Mouse (Mus musculus) hindbrain, embryonic 10.5 days (tissue): Measurements from ENCODE around the gene Boll. TPM values are rescaled to one million over a fixed set of nuclear protein-coding genes. Genes with fewer than 3 reads are reported as not detected.
A peak's percentile ranks its signal among the peaks of the same experiment; 100 is the strongest.

ENCODE experiments used
- DNase-seq: peaks from one replicate; pipeline ENCODE4 v3.0.0-alpha.2; 2017; ENCODE audit warnings: low spot score
- H3K27ac ChIP-seq: fragments of 300-500 bp; sonication (generic); 2 replicates; pipeline ENCODE4 v1.5.1; 2016; ENCODE audit warnings: mild to moderate bottlenecking, moderate library complexity
- H3K27me3 ChIP-seq: fragments of 300-500 bp; sonication (generic); 2 replicates; pipeline ENCODE4 v1.6.1; 2016; ENCODE audit warnings: mild to moderate bottlenecking; ENCODE audit not compliant: poor library complexity, insufficient read depth, severe bottlenecking
- H3K36me3 ChIP-seq: fragments of 300-500 bp; sonication (generic); 2 replicates; pipeline ENCODE4 v1.6.1; 2016; ENCODE audit warnings: mild to moderate bottlenecking, moderate library complexity
- H3K4me1 ChIP-seq: fragments of 300-500 bp; sonication (generic); replicated peaks from 2 replicates; pipeline ENCODE4 v1.6.1; 2016; ENCODE audit warnings: mild to moderate bottlenecking
- H3K4me3 ChIP-seq: fragments of 300-500 bp; sonication (generic); 2 replicates; pipeline ENCODE4 v1.5.1; 2016; ENCODE audit warnings: mild to moderate bottlenecking, moderate library complexity
- H3K9me3 ChIP-seq: fragments of 300-500 bp; sonication (generic); 2 replicates; pipeline ENCODE4 v1.6.1; 2016; ENCODE audit warnings: mild to moderate bottlenecking, moderate library complexity
- WGBS: fragments of 180-500 bp; shearing (Covaris S2); methylation state at CpG from one replicate; pipeline ENCODE4 v1.1.7; 2016; 5-methylcytosine and 5-hydroxymethylcytosine counted together
- polyA plus RNA-seq: library from polyadenylated mRNA; unstranded; fragments of >200 nt; fragmentation: Nextera tagmentation; extraction: Ambion mirVana; gene quantifications from 2 replicates; pipeline ENCODE4 v1.2.1, GENCODE M21; 2016

The Boll gene
- polyA plus RNA-seq, 1 experiment from 2014 or later, result 0.17 TPM

DNA sequence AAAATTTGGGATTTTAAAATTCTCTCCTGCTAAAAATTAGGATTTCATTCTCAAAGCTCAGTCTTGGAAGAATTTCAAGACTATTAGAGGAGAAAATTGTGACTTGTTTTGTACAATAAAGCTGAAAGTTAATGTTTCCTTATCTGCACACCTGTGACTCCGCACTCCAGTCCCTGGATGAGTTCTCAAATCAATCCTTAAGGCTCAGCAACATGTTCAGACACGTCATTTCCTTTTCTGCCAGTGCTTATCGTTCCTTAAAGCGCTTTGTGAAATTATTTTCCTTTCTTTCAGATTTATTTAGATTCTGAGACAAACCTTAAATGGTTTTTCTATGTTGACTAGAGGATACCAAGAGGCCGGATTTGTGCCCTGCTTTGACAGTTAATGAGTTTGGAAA lies 126.8 kb downstream of the Boll start:
- Histone ChIP-seq H3K9me3 (no peaks in the 10 kb centered on the region), H3K27ac (peak overlapping the region; percentile 86), H3K4me3 (peak overlapping the region; percentile 73), H3K27me3 (no peaks in the 10 kb centered on the region), H3K36me3 (no peaks in the 10 kb centered on the region; the same call in 1 of the 2 replicates), H3K4me1 (peaks cover 36% of the 10 kb centered on the region)
- DNase-seq, result no peak
- 42% methylated on average over 5 of the region's 5 CpGs for WGBS

DNA sequence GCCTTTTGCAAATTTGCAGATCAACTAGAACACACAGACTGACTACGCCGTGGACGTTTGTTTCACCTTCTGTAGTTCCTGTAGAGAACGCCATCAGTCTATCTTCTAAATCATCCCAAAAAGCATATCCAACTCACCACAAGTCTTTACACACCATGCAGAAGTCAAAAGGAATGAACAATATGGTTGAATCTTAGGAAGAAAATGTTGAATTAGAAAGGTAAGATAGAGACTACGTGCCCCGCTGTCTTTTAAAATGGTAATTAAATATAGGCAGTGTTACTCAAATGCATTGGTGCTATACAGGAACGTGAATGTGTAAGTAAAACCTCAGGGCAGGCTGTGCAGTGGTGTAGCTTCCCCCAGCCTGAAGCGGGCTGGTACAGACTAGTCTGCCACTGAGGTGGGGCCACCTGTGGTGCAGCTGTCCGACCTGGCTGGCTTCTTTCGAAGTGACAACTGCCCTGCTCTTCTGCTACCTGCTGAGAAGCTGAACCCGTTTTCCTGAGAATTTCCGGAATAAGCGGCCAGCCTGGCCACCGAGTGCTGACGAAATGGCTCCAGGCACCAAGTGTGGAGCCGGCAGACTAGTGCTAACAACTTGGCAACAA lies 128.3 kb downstream of the Boll start:
- WGBS, result 51% methylated on average over 16 of the region's 16 CpGs
- H3K9me3 ChIP-seq, result no peaks in the 10 kb centered on the region
- H3K27ac ChIP-seq, result no peak overlapping the region
- H3K36me3 ChIP-seq, result no peaks in the 10 kb centered on the region
- peaks cover 24% of the 10 kb centered on the region for H3K4me1 ChIP-seq
- H3K27me3 ChIP-seq, result no peaks in the 10 kb centered on the region
- no peak for DNase-seq
- H3K4me3 ChIP-seq, result no peak overlapping the region

DNA sequence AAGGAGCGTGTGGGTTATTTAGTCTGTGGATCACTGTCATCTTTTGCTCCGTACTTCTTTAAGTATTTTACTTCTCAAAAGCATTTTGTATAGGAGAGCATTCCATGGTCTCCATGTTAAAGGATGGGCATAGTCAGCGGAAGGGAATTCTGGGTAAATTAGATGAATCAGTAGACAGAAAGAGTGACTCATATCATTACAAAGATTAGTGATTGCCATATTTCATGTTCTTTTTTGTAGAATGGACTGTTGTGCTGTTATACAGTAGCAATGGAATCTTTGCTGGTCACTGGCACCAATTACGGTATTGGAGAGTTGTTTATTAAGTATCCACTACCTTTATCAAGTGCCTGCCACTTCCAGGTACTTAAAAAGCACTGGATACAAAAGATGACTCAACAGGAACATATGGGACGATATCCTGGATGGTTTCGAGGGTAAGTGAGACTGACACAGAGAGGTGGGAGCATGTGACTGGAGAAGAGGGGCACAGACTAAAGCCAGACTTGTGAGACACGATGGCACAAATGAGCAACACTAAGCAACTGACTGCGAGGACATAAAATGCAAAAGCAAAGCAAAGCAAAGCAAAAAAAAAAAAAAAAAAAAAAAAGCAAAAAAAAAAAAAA lies 134.9 kb downstream of the Boll start:
- Histone ChIP-seq H3K27ac (no peak overlapping the region), H3K4me3 (no peak overlapping the region), H3K36me3 (no peaks in the 10 kb centered on the region), H3K27me3 (0 out of 2 replicates have a peak, but pooled peaks cover 6% of the 10 kb centered on the region), H3K4me1 (peaks cover 31% of the 10 kb centered on the region), H3K9me3 (no peaks in the 10 kb centered on the region)
- 89% methylated on average over 8 of the region's 8 CpGs for WGBS
- no peak for DNase-seq

DNA sequence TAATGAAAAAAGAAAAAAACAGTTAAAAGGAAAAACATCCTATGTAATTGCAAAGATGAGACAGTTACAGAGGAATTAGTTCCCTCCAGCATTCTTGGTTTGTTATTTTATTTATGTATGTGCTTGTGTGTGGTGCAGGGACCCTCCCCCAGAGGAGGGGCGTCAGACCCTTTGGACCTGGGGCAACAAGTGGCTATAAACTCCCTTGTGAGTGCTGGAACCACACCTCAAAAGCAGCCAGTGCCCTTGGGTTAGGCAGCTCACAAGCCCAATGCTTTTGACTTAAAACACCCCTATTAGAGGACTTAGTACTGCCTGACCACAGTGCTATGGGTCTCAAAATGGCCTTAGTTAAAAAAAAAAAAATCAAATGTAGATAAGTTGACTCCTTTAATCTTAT lies 135.9 kb downstream of the Boll start:
- H3K36me3 ChIP-seq, result no peaks in the 10 kb centered on the region
- H3K27ac ChIP-seq, result no peak overlapping the region
- 26% methylated on average over 1 of the region's 1 CpGs for whole genome bisulfite sequencing
- DNase-seq, result no peak
- H3K4me3 ChIP-seq, result no peak overlapping the region
- peaks cover 31% of the 10 kb centered on the region for H3K4me1 ChIP-seq
- 0 out of 2 replicates have a peak, but pooled peaks cover 6% of the 10 kb centered on the region for H3K27me3 ChIP-seq
- H3K9me3 ChIP-seq, result no peaks in the 10 kb centered on the region

DNA sequence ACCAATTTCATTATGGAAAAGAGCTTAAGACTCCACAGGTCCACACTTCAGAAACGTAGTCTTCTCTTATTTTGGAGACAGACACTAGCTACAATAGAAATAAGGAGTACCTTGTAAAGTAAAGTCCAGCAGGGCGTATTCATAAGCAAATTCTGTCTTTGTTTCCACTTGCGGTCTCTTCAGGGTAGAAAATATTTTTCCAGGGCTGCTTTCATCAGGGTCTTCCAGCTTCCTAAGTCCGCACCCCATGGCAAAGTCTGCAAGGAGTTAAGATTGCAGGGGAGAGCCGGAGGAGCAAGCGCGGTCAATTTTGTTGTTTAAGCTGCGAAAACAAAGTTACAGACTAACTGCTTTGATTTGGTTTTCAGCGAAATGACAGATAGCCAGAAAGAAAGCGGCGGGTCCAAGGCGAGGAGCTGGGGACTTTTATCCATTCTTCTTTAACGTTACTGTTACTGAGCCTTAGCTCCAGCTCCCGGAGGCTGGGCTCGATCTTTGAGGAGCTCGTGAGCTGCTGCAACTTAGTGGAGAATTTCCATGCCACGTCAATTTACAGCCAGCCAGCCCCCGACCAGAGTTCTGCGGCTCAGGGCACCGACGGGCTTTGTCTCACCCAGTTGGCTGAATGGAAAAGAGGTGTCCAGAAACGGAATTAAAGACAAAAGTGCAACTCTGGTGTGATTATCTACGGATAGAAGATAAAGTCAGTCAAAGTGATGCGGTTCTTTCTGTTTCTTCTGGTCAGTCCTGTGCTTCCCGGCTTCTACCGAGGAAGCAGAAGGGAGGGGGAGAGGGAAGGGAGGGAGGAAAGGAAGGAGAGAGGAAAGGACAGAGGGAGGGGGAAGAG lies 137.0 kb downstream of the Boll start, which contains the start of gene Rftn2:
Gene Rftn2 (minus strand): TSS at position 772 of the 847 bp plus-strand sequence.
- no peaks in the 10 kb centered on the region for H3K36me3 ChIP-seq
- no peaks in the 10 kb centered on the region for H3K9me3 ChIP-seq
- H3K4me3 ChIP-seq, result peak within 1 kb of the TSS; percentile 57
- peaks cover 31% of the 10 kb centered on the region for H3K4me1 ChIP-seq
- 1% methylated on average over 26 of the region's 26 CpGs for WGBS
- peak within 1 kb of the TSS; percentile 85 for H3K27ac ChIP-seq
- peak; percentile 67 for DNase-seq
- H3K27me3 ChIP-seq, result 0 out of 2 replicates have a peak, but pooled peaks cover 6% of the 10 kb centered on the region

DNA sequence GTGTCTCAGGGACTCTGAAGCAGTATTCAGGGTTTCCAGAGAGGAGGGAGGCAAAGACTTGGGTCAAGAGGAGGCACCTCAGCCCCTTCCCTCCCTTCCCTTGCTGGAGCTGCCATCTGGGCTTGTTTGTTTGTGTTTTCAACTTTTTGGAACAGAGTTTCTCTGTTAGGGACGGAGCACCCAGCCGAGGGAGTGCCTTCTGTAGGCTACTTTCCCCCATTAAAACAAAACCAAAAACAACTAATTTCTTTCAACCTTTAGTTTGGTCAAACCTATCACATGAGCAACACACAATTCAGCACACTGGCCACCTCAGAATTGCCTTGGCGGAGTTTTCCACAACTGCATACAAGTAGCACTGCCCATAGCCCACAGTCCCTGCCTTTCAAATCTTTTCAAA lies 137.9 kb downstream of the Boll start:
- Histone ChIP-seq H3K27ac (peak overlapping the region; percentile 67), H3K4me3 (peak overlapping the region; percentile 57), H3K4me1 (peaks cover 31% of the 10 kb centered on the region), H3K27me3 (0 out of 2 replicates have a peak, but pooled peaks cover 6% of the 10 kb centered on the region), H3K9me3 (no peaks in the 10 kb centered on the region), H3K36me3 (no peaks in the 10 kb centered on the region)
- WGBS, result 30% methylated on average over 3 of the region's 3 CpGs
- DNase-seq, result peak; percentile 30

DNA sequence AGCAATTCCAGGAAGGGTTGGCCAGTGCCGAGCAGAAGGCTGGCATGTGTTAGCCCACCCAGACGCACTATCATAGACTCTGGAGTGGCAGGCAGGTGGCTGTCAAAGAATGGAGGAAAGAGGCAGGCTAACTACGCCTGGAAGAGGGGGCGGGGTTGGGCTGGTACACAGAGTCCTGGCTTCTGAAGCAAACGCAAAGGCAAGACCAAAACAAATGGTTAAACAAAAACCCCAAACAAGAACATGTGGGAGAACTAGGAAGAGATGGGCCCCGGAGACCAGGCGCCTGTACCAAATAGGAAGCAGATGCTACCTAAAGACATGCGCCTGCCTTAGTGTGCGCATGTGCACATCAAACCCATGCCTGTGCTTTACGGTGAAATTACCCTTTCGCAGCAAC lies 139.2 kb downstream of the Boll start:
- DNase-seq, result no peak
- H3K4me3 ChIP-seq, result peak overlapping the region; percentile 57; the same call in 1 of the 2 replicates
- H3K27ac ChIP-seq, result no peak overlapping the region

DNA sequence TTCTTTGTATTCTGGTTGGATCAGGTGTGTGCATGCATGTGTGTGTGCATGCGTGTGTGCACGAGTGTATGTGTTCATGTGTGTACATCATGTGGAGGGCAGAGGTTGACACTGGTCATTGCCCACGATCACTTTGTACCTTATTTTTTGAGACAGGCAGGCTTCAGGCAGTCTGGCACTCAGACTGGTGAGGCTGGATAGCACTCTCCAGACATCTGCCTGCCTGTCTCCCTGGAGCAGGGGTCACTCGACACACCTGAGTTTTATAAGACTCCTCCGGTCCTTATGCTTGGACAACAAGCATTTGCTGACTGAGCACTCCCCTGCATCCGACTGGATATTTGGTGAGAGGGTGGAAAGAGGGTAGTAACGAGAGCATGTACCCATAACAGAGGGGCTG lies 140.2 kb downstream of the Boll start:
- H3K27ac ChIP-seq, result no peak overlapping the region
- 0 out of 2 replicates have a peak, but pooled peaks cover 6% of the 10 kb centered on the region for H3K27me3 ChIP-seq
- no peak for DNase-seq
- 88% methylated on average over 7 of the region's 7 CpGs for WGBS
- no peak overlapping the region for H3K4me3 ChIP-seq
- H3K36me3 ChIP-seq, result no peaks in the 10 kb centered on the region
- H3K9me3 ChIP-seq, result no peaks in the 10 kb centered on the region
- peaks cover 31% of the 10 kb centered on the region for H3K4me1 ChIP-seq

More for the DNA sequence above, 139.2 kb downstream of the Boll start:
- H3K27me3 ChIP-seq, result 0 out of 2 replicates have a peak, but pooled peaks cover 6% of the 10 kb centered on the region
- WGBS, result 58% methylated on average over 11 of the region's 11 CpGs
- no peaks in the 10 kb centered on the region for H3K36me3 ChIP-seq
- no peaks in the 10 kb centered on the region for H3K9me3 ChIP-seq
- peaks cover 31% of the 10 kb centered on the region for H3K4me1 ChIP-seq

DNA sequence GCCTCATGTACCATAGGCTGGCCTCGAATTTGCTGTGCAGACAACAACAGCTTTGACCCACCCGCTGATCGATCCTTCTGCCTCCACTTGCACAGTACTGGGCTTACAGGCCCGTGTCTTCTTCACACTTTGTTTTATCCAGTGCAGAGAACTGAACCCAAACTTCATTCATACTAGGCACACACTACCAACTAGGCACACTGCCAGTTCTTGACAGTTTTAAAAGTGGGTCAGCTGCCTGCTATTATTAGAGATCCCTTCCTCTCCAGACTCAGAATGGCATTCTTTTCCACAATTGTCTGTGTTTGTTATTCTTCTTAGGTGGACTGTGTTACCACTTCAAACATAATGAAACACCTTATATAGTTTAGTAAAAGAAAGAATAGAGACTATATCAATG lies 141.9 kb downstream of the Boll start:
- peaks cover 22% of the 10 kb centered on the region for H3K4me1 ChIP-seq
- WGBS, result 82% methylated on average over 4 of the region's 4 CpGs
- 0 out of 2 replicates have a peak, but pooled peaks cover 4% of the 10 kb centered on the region for H3K27me3 ChIP-seq
- H3K27ac ChIP-seq, result no peak overlapping the region
- no peaks in the 10 kb centered on the region for H3K9me3 ChIP-seq
- H3K4me3 ChIP-seq, result no peak overlapping the region
- no peak for DNase-seq
- no peaks in the 10 kb centered on the region for H3K36me3 ChIP-seq

DNA sequence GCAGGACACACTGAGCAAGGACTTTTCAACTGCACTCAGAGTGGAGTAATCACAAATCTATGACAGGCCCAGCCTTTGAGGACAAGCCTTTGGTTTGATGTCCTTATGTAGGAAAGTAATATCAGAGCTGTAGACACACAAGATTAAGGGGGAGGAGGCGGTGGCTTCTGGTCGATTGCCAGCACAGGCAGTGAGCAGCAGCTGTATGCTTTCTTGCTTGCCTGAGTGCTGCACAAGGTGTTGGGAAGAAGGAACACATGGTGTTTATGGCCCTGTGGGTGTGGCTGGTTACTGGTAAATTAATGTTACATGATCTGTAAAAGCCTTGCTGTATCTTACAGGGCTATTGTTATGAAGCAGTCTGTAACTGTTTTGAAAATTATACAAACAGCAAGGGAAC lies 146.1 kb downstream of the Boll start:
- H3K4me1 ChIP-seq, result no peaks in the 10 kb centered on the region
- no peak for DNase-seq
- no peak overlapping the region for H3K4me3 ChIP-seq
- H3K36me3 ChIP-seq, result no peaks in the 10 kb centered on the region
- 88% methylated on average over 2 of the region's 2 CpGs for WGBS
- no peaks in the 10 kb centered on the region for H3K27me3 ChIP-seq
- H3K27ac ChIP-seq, result no peak overlapping the region
- no peaks in the 10 kb centered on the region for H3K9me3 ChIP-seq

DNA sequence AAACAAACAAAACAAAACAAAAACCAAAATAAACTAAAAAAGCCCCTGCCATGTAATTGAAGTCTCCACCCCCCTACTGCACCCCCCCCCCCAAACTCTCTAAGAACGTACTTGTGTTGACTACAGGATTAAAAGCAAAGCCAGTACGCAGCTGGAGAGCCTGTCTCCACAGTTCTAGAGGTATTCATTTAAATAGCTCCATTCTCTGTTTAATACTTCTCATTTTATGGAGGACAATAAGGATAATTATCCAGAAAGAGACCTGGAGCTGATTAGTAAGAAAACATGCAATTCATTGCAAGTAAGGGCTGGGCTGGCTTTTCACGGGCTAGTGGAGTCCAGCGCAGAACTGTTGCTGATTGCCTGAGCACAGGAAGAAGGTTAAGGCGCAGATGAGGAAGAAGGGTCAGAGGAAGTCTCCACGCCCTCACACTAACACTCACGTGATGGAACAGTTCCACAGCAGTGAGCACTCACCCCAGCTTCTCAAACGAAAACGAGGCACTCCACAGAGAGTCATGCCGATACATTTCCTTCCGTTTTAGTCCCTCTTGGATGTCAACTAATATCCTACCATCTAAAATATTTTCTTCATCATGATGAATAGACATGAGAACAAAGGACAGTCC lies 148.0 kb downstream of the Boll start:
- peaks cover 4% of the 10 kb centered on the region; the same call in 1 of the 2 replicates for H3K27me3 ChIP-seq
- H3K27ac ChIP-seq, result no peak overlapping the region
- DNase-seq, result no peak
- WGBS, result 76% methylated on average over 11 of the region's 11 CpGs
- peaks cover 11% of the 10 kb centered on the region; the same call in 1 of the 2 replicates for H3K4me1 ChIP-seq
- H3K9me3 ChIP-seq, result no peaks in the 10 kb centered on the region
- no peak overlapping the region for H3K4me3 ChIP-seq
- H3K36me3 ChIP-seq, result no peaks in the 10 kb centered on the region

DNA sequence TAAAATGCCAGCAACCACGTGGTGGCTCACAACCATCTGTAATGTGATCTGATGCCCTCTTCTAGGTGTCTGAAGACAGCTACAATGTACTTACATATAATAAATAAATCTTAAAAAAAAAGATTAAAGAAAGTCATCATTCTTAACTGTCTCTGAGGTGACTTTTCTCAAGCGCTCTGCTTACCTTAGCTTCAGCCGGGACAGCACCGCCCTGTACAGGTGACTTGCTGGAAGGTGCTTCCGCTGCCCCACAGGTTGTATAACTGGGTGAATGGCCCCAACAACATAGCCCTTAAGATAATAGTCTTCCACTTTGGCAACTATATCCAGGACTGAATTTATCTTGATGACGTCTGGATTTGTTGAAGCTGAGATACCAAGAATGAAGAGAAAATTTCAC lies 149.3 kb downstream of the Boll start:
- Histone ChIP-seq H3K36me3 (no peaks in the 10 kb centered on the region), H3K27ac (no peak overlapping the region), H3K4me1 (peaks cover 13% of the 10 kb centered on the region; the same call in 1 of the 2 replicates), H3K9me3 (no peaks in the 10 kb centered on the region), H3K27me3 (peaks cover 4% of the 10 kb centered on the region; the same call in 1 of the 2 replicates), H3K4me3 (no peak overlapping the region)
- DNase-seq, result no peak
- 89% methylated on average over 6 of the region's 6 CpGs for WGBS
